Mouse (Mus musculus) limb, embryonic 10.5 days (tissue): ENCODE measurements at regions not wholly inside any gene's neighbourhood (a gene's known extent, or its start where the extent isn't known, plus 50 kb on each side); places are given as distances from the start of the nearest gene placed in this dataset.
A peak's percentile ranks its signal among the peaks of the same experiment; 100 is the strongest.

ENCODE experiments used
- DNase-seq: peaks from one replicate; pipeline ENCODE4 v3.0.0-alpha.2; 2017; ENCODE audit warnings: low spot score
- H3K27ac ChIP-seq: fragments of 300-500 bp; sonication (generic); 2 replicates; pipeline ENCODE4 v1.5.1; 2016; ENCODE audit warnings: mild to moderate bottlenecking
- H3K27me3 ChIP-seq: fragments of 300-500 bp; sonication (generic); 2 replicates; pipeline ENCODE4 v1.6.1; 2016; ENCODE audit warnings: low read depth, mild to moderate bottlenecking; ENCODE audit not compliant: poor library complexity, severe bottlenecking
- H3K36me3 ChIP-seq: fragments of 300-500 bp; sonication (generic); 2 replicates; pipeline ENCODE4 v1.6.1; 2016; ENCODE audit warnings: mild to moderate bottlenecking, moderate library complexity
- H3K4me1 ChIP-seq: fragments of 300-500 bp; sonication (generic); 2 replicates; pipeline ENCODE4 v1.6.1; 2016
- H3K4me3 ChIP-seq: fragments of 300-500 bp; sonication (generic); 2 replicates; pipeline ENCODE4 v1.5.1; 2016; ENCODE audit warnings: mild to moderate bottlenecking, moderate library complexity
- H3K9me3 ChIP-seq: fragments of 300-500 bp; sonication (generic); replicated peaks from 2 replicates; pipeline ENCODE4 v1.6.1; 2016; ENCODE audit warnings: mild to moderate bottlenecking
- WGBS: fragments of 180-500 bp; shearing (Covaris S2); methylation state at CpG from one replicate; pipeline ENCODE4 v1.1.7; 2016; 5-methylcytosine and 5-hydroxymethylcytosine counted together

GRCm38 (mm10) chr5:133776591-133776990, 322.9 kb upstream of the Castor2 start:
- H3K27me3 ChIP-seq = no peaks in the 10 kb centered on the region
- H3K36me3 ChIP-seq = no peaks in the 10 kb centered on the region
- no peak overlapping the region for H3K4me3 ChIP-seq
- H3K9me3 ChIP-seq = no peaks in the 10 kb centered on the region
- H3K27ac ChIP-seq = no peak overlapping the region
- 0 out of 2 replicates have a peak, but pooled peaks cover 4% of the 10 kb centered on the region for H3K4me1 ChIP-seq
- DNase-seq = no peak

GRCm38 (mm10) chr5:133774116-133774515, 325.4 kb upstream of the Castor2 start:
- H3K4me1 ChIP-seq = no peaks in the 10 kb centered on the region
- no peak overlapping the region for H3K27ac ChIP-seq
- H3K9me3 ChIP-seq = no peaks in the 10 kb centered on the region
- WGBS = 78% methylated on average over 3 of the region's 3 CpGs
- no peak overlapping the region for H3K4me3 ChIP-seq
- no peaks in the 10 kb centered on the region for H3K36me3 ChIP-seq
- DNase-seq = no peak
- H3K27me3 ChIP-seq = no peaks in the 10 kb centered on the region

GRCm38 (mm10) chr5:133768856-133769255, 330.7 kb upstream of the Castor2 start:
- Histone ChIP-seq H3K4me1 (no peaks in the 10 kb centered on the region), H3K36me3 (no peaks in the 10 kb centered on the region), H3K9me3 (no peaks in the 10 kb centered on the region), H3K27me3 (no peaks in the 10 kb centered on the region), H3K27ac (no peak overlapping the region), H3K4me3 (no peak overlapping the region)
- no peak for DNase-seq
- 76% methylated on average over 2 of the region's 2 CpGs for WGBS

GRCm38 (mm10) chr5:133757817-133758216, 341.7 kb upstream of the Castor2 start:
- Histone ChIP-seq H3K27ac (no peak overlapping the region), H3K4me1 (peaks cover 9% of the 10 kb centered on the region), H3K36me3 (no peaks in the 10 kb centered on the region), H3K9me3 (no peaks in the 10 kb centered on the region), H3K4me3 (no peak overlapping the region), H3K27me3 (no peaks in the 10 kb centered on the region)
- no peak for DNase-seq
- WGBS = 96% methylated on average over 2 of the region's 2 CpGs

- no peak overlapping the region for H3K4me3 ChIP-seq
- H3K4me1 ChIP-seq = peaks cover 9% of the 10 kb centered on the region
- WGBS = 29% methylated on average over 7 of the region's 7 CpGs
- DNase-seq = no peak
- H3K27me3 ChIP-seq = no peaks in the 10 kb centered on the region
- H3K9me3 ChIP-seq = no peaks in the 10 kb centered on the region
- no peak overlapping the region for H3K27ac ChIP-seq
- H3K36me3 ChIP-seq = no peaks in the 10 kb centered on the region
Observed at GRCm38 (mm10) chr5:133754180-133754579, 345.3 kb upstream of the Castor2 start.

GRCm38 (mm10) chr5:133753461-133754160, 345.9 kb upstream of the Castor2 start:
- WGBS = 46% methylated on average over 8 of the region's 8 CpGs
- Histone ChIP-seq H3K27ac (no peak overlapping the region), H3K4me3 (no peak overlapping the region), H3K36me3 (no peaks in the 10 kb centered on the region), H3K9me3 (no peaks in the 10 kb centered on the region), H3K4me1 (peaks cover 9% of the 10 kb centered on the region), H3K27me3 (no peaks in the 10 kb centered on the region)
- DNase-seq = peak; percentile 30

GRCm38 (mm10) chr5:133746960-133747359, 352.6 kb upstream of the Castor2 start:
- no peaks in the 10 kb centered on the region for H3K36me3 ChIP-seq
- H3K9me3 ChIP-seq = no peaks in the 10 kb centered on the region
- no peak overlapping the region for H3K4me3 ChIP-seq
- H3K4me1 ChIP-seq = no peaks in the 10 kb centered on the region
- 89% methylated on average over 1 of the region's 1 CpGs for WGBS
- no peaks in the 10 kb centered on the region for H3K27me3 ChIP-seq
- H3K27ac ChIP-seq = no peak overlapping the region
- no peak for DNase-seq

- Histone ChIP-seq H3K4me3 (no peak overlapping the region), H3K27me3 (no peaks in the 10 kb centered on the region), H3K27ac (no peak overlapping the region), H3K9me3 (no peaks in the 10 kb centered on the region), H3K36me3 (no peaks in the 10 kb centered on the region), H3K4me1 (no peaks in the 10 kb centered on the region)
- DNase-seq = no peak
- WGBS = 86% methylated on average over 10 of the region's 10 CpGs
Observed at GRCm38 (mm10) chr5:133746411-133746810, 353.1 kb upstream of the Castor2 start.

- no peaks in the 10 kb centered on the region for H3K9me3 ChIP-seq
- H3K4me3 ChIP-seq = no peak overlapping the region
- 91% methylated on average over 3 of the region's 3 CpGs for WGBS
- no peak overlapping the region for H3K27ac ChIP-seq
- H3K27me3 ChIP-seq = no peaks in the 10 kb centered on the region
- H3K4me1 ChIP-seq = no peaks in the 10 kb centered on the region
- no peak for DNase-seq
- H3K36me3 ChIP-seq = no peaks in the 10 kb centered on the region
Observed at GRCm38 (mm10) chr5:133744136-133744535, 355.4 kb upstream of the Castor2 start.

- Histone ChIP-seq H3K27ac (no peak overlapping the region), H3K27me3 (no peaks in the 10 kb centered on the region), H3K9me3 (no peaks in the 10 kb centered on the region), H3K4me1 (no peaks in the 10 kb centered on the region), H3K36me3 (no peaks in the 10 kb centered on the region), H3K4me3 (no peak overlapping the region)
- no peak for DNase-seq
- WGBS = 90% methylated on average over 2 of the region's 2 CpGs
Observed at GRCm38 (mm10) chr5:133743606-133744005, 355.9 kb upstream of the Castor2 start.

GRCm38 (mm10) chr5:133731871-133732270, 367.6 kb upstream of the Castor2 start:
- no peak for DNase-seq
- Histone ChIP-seq H3K9me3 (no peaks in the 10 kb centered on the region), H3K36me3 (no peaks in the 10 kb centered on the region), H3K4me1 (no peaks in the 10 kb centered on the region), H3K27me3 (no peaks in the 10 kb centered on the region), H3K27ac (no peak overlapping the region), H3K4me3 (no peak overlapping the region)
- 92% methylated on average over 4 of the region's 4 CpGs for WGBS

- Histone ChIP-seq H3K4me1 (no peaks in the 10 kb centered on the region), H3K9me3 (no peaks in the 10 kb centered on the region), H3K4me3 (no peak overlapping the region), H3K36me3 (no peaks in the 10 kb centered on the region), H3K27ac (no peak overlapping the region), H3K27me3 (no peaks in the 10 kb centered on the region)
- 65% methylated on average over 10 of the region's 10 CpGs for WGBS
- no peak for DNase-seq
Observed at GRCm38 (mm10) chr5:133718187-133719078, 381.1 kb upstream of the Castor2 start.

GRCm38 (mm10) chr5:133715830-133716229, 383.7 kb upstream of the Castor2 start:
- H3K4me3 ChIP-seq = no peak overlapping the region
- WGBS = 78% methylated on average over 1 of the region's 1 CpGs
- H3K27ac ChIP-seq = no peak overlapping the region
- no peaks in the 10 kb centered on the region for H3K9me3 ChIP-seq
- no peak for DNase-seq
- H3K27me3 ChIP-seq = no peaks in the 10 kb centered on the region
- H3K36me3 ChIP-seq = no peaks in the 10 kb centered on the region
- no peaks in the 10 kb centered on the region for H3K4me1 ChIP-seq
